Mouse (Mus musculus) G1E-ER4 (cell line): ENCODE results near the gene Kcnk10. TPM values are rescaled to one million over a fixed set of nuclear protein-coding genes. Genes with fewer than 3 reads are reported as not detected.

Experiments used
- GATA1 ChIP-seq: IDR thresholded peaks from one replicate; pipeline ENCODE4 v1.8.0; 2012; ENCODE audit warnings: low read length, inconsistent platforms
- polyA plus RNA-seq: library from polyadenylated mRNA; stranded (reverse); fragments of >175 nt; gene quantifications from 2 replicates; pipeline ENCODE4 v1.2.3, GENCODE M21; 2012

The Kcnk10 gene
- polyA plus RNA-seq, 1 experiment, result 0.01 TPM

- TF ChIP-seq GATA1, result no peak
These were observed 33.4 kb downstream of the Kcnk10 start for GRCm38 (mm10) chr12:98544545-98545250.

DNA sequence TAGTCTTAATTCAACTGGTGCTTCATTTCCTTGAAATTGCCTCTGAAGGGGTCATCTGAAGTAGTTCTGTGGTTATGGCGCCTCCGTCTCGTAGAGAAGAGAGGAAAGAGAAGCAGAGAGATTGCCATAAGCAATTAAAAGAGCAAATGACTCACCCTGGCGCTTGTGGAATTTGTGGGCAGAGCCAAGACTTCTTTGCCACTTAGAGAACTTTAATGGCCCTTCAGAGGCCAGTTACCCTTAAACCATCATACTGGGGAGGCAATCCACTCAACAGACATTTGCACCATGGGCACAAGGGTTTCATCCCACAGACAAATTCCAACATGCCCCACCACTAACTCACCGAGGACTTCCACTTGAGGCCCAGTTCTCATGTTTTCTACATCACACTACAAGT lies 41.4 kb downstream of the Kcnk10 start:
- TF ChIP-seq GATA1, result no peak

GRCm38 (mm10) chr12:98536036-98536435 lies 42.1 kb downstream of the Kcnk10 start:
- TF ChIP-seq GATA1, result no peak

GRCm38 (mm10) chr12:98535494-98535901 lies 42.6 kb downstream of the Kcnk10 start:
- TF ChIP-seq GATA1, result no peak

- TF ChIP-seq GATA1, result no peak
These were observed 49.5 kb downstream of the Kcnk10 start for GRCm38 (mm10) chr12:98528635-98529034.

- TF ChIP-seq GATA1, result no peak
These were observed 52.7 kb downstream of the Kcnk10 start for GRCm38 (mm10) chr12:98525361-98525760.

DNA sequence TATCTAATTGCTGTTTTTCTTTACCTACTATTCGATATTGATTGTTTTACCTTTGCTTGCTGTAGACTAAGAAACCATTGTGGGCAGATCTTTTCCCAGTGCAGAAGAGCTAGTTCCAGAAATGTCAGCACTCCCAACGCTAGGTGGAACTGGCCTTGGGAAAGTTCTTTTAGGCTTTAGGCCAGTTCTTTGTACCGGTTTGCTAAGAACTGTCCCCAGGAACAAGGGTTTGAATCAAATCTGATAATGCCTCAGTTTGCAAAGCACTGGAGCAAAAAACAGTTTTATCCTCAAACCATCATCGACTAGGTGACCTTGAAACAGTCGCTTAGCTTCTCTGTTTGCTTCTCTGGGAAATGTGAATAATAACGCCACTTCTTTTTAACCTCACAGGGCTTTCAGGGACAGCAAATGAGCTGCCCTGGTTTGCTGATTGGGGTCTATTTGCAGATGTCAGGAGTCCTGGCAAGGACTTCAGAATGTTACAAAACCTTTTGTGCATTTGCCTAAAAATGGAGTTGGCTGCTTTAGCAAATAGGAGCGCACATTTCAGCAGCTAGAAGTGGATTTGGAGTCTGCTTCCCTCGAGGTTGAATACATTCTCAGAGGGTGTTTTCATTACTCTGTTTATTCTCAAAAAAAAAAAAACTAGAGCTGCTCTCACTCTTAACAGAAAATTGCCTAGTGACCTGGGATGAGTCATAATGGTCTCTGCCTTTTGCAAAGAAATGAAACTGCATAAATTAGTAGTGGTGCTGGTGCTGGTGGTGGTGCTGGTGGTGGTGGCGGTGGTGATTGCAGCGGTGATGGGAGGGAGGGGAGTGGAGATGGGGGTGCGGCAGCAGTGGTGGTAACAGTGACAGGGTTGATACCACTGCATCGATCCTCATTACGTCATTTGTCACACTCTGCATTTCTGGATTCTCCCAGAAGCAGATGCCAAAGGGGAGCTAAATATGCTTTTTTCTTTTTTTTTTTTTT lies 53.5 kb downstream of the Kcnk10 start:
- no peak for TF ChIP-seq GATA1

DNA sequence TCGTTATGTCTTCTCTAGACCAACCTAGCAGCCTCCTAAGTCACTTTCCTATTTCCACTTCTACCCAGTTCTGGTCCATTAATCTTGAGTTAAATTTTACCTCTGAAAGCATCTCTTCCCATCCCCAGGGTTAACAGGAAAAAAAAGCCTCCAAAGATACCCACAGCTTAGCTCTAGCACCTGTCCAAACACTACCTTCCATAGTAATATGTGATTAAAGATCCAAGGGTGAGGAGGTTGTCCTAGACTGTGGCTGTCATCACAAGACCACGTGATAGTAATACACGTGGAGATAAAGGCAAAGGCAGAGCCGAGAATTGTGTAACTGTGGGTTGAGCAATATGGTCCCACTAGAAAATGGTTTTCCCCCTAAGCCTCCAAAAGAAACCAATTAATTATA lies 56.8 kb downstream of the Kcnk10 start:
- no peak for TF ChIP-seq GATA1

DNA sequence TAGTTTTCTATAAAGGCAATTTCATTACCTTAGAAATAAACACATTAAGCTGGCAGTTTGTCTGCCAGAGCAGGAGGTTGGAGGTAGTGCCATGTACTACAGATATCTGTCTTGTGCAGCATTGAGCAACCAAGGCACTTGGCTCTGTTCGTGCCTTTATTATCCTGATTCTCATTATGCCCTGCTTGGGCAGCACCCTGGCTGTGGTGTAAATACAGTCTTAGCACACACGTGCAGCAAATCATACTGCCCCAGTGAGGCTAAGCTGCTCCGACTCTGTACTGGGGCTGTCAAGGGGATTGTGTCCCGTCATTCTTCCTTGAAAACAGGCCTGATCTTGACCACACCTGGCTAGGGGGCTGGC lies 57.6 kb downstream of the Kcnk10 start:
- no peak for TF ChIP-seq GATA1

DNA sequence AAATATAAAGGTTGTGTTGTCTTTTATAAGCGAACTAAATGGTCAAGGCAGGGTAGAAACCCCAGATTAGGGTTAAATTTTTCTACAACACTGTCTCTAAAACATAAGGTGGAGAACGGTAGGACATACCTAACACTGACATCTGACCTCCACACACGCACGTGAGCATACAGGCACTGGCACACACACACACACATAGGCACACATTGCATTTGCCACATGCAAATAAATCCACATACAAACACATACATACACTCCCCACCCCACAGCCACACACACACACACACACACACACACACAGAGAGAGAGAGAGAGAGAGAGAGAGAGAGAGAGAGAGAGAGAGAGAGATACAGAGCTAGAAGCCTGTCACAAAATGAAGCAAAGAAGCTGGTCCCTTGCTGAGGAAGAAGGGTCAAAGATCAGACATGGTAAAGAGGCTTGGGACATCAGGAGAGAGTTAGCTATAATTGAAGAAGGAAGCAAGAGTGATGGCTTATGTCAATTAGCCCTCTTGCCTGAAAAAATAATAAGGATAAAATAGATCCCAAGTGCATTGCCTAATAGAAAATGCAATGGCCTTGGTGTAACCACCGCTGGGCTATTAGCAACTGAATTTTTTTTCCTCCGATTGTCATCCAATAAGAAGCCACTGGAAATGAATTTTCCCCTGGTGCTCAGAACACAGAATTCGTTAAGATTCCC lies 58.1 kb downstream of the Kcnk10 start:
- no peak for TF ChIP-seq GATA1

- TF ChIP-seq GATA1, result no peak
These were observed 72.5 kb downstream of the Kcnk10 start for GRCm38 (mm10) chr12:98505601-98506000.

DNA sequence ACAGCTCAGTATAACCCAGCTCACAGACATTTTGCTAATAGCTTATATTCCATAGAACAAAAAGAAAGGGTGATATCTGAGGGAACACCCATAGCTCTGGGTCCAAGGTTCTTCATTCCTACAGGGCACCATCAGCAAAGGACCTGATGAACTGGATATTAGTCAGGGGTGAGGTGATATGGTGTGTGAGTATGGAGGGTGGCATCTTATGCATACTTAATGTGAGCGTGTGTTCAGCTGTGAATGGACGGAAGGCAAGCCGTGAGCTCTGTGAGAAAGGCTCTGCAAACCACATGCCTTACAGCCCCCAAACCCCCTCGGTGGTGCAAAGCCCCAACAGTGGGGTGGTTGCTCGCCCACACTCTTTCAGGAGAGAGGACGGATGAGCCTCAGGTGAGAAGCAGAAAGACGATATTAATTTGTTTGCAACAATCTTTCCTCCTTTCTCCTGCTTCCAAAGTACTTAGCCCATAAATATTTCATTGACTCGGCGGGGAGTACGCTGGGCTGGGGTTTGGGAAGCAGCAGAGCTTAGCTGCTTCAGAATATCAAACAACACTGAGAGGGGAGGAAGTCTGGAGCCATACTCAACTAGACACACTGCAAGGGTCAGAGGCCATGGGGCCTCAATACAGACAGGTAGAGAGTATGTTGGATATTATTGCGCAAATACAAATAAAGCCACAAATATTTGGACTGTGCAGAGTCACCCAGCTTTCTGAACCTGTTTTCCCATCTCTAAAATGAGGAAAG lies 76.4 kb downstream of the Kcnk10 start:
- TF ChIP-seq GATA1, result no peak

DNA sequence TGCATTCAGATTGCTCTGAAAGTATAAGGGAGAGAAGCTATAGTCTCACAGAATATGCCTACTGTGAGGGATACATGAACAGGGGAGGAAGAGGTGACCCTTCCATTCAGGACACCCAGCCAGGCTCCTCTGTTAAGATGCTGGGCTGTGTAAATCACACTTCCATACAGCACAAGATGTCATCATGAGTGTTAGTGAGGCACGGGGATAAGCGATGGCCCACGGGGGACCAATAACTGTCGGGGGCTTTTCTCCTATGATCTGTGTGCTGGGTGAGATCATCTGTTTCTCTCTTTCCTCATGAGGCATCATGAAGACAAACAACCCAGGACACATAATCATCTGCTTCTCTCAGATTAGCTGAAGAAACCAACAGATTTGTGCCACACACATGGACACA lies 77.1 kb downstream of the Kcnk10 start:
- no peak for TF ChIP-seq GATA1

GRCm38 (mm10) chr12:98481460-98481859 lies 96.7 kb downstream of the Kcnk10 start:
- no peak for TF ChIP-seq GATA1

DNA sequence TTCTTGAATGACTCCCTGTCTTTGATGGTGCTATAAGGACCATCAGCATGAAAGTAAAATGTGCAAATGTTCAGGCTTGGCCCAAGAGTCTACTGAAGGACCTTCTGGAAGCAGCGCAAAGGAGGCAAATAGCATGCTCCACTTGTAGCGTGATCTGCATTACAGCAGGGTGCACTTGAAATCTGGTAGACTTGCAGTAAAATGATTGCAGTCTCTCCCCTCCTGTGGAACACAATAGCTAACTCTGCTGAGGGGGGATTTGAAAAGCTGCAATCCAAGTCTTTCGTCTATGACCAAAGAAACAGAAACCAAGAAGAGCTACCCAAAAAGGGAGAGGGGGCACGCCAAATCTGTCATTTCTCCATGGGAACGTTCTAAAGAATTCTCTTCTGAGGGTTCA lies 97.1 kb downstream of the Kcnk10 start:
- TF ChIP-seq GATA1, result no peak
